Mouse (Mus musculus) intestine, embryonic 14.5 days (tissue): ENCODE measurements around the gene Nr5a2. TPM values are rescaled to one million over a fixed set of nuclear protein-coding genes. Genes with fewer than 3 reads are reported as not detected.

Source experiments
- ATAC-seq: fragments of 200-750 bp; cut with Nextera tagmentation; replicated peaks from 2 replicates; pipeline ENCODE4 v1.8.0; 2017; ENCODE audit warnings: low read depth, moderate number of reproducible peaks, moderate TSS enrichment, moderate library complexity; ENCODE audit not compliant: low FRiP score, low TSS enrichment
- DNase-seq: peaks from one replicate; pipeline ENCODE4 v3.0.0-alpha.2; 2018; ENCODE audit warnings: low spot score
- H3K27ac ChIP-seq: fragments of 300-500 bp; sonication (generic); 2 replicates; pipeline ENCODE4 v1.5.1; 2014; ENCODE audit warnings: low read depth, mild to moderate bottlenecking, control low read depth
- H3K27me3 ChIP-seq: fragments of 300-500 bp; sonication (generic); replicated peaks from 2 replicates; pipeline ENCODE4 v1.6.1; 2014; ENCODE audit warnings: low read length, control low read depth; ENCODE audit not compliant: control insufficient read depth, insufficient read depth
- H3K36me3 ChIP-seq: fragments of 300-500 bp; sonication (generic); 2 replicates; pipeline ENCODE4 v1.6.1; 2014; ENCODE audit warnings: low read length, control low read depth; ENCODE audit not compliant: control insufficient read depth, insufficient read depth
- H3K4me1 ChIP-seq: fragments of 300-500 bp; sonication (generic); replicated peaks from 2 replicates; pipeline ENCODE4 v1.6.1; 2014; ENCODE audit warnings: low read length, control low read depth, mixed read lengths; ENCODE audit not compliant: control insufficient read depth, insufficient read depth
- H3K4me2 ChIP-seq: fragments of 300-500 bp; sonication (generic); 2 replicates; pipeline ENCODE4 v1.6.1; 2014; ENCODE audit warnings: low read length
- H3K4me3 ChIP-seq: fragments of 300-500 bp; sonication (generic); 2 replicates; pipeline ENCODE4 v1.5.1; 2014; ENCODE audit warnings: low read depth, low read length, control low read depth, mixed read lengths
- H3K9ac ChIP-seq: fragments of 300-500 bp; sonication (generic); 2 replicates; pipeline ENCODE4 v1.6.1; 2014; ENCODE audit warnings: mild to moderate bottlenecking, low read length
- H3K9me3 ChIP-seq: fragments of 300-500 bp; sonication (generic); 2 replicates; pipeline ENCODE4 v1.6.1; 2016; ENCODE audit warnings: low read length, control low read depth; ENCODE audit not compliant: control insufficient read depth
- WGBS: fragments of 180-500 bp; shearing (Covaris S2); extraction: QIAGEN DNeasy Blood & Tissue Kit; methylation state at CpG from one replicate; pipeline ENCODE4 v1.1.7; 2014; 5-methylcytosine and 5-hydroxymethylcytosine counted together
- polyA plus RNA-seq: library from polyadenylated mRNA; unstranded; fragments of >200 nt; fragmentation: Nextera tagmentation; extraction: Ambion mirVana; gene quantifications from 2 replicates; pipeline ENCODE4 v1.2.1, GENCODE M21; 2014

Nr5a2 gene
- polyA plus RNA-seq, 1 experiment from 2014 or later: 10.0 TPM

- H3K9ac ChIP-seq: no peak overlapping the region
- H3K9me3 ChIP-seq: no peaks in the 10 kb centered on the region
- no peak overlapping the region for H3K4me2 ChIP-seq
- H3K36me3 ChIP-seq: no peaks in the 10 kb centered on the region
- 84% methylated on average over 5 of the region's 5 CpGs for WGBS
- no peaks in the 10 kb centered on the region for H3K27me3 ChIP-seq
- DNase-seq: no peak
- no peaks in the 10 kb centered on the region for H3K4me1 ChIP-seq
- H3K4me3 ChIP-seq: no peak overlapping the region
- no peak overlapping the region for H3K27ac ChIP-seq
- ATAC-seq: no peak
These were observed 92.0 kb downstream of the Nr5a2 start for GRCm38 (mm10) chr1:136868285-136868684.

GRCm38 (mm10) chr1:136866481-136867092, 93.7 kb downstream of the Nr5a2 start:
- Histone ChIP-seq H3K27me3 (no peaks in the 10 kb centered on the region), H3K9ac (no peak overlapping the region), H3K36me3 (no peaks in the 10 kb centered on the region), H3K4me1 (no peaks in the 10 kb centered on the region), H3K27ac (no peak overlapping the region), H3K4me2 (no peak overlapping the region), H3K9me3 (no peaks in the 10 kb centered on the region), H3K4me3 (no peak overlapping the region)
- no peak for DNase-seq
- 73% methylated on average over 9 of the region's 9 CpGs for WGBS
- no peak for ATAC-seq

GRCm38 (mm10) chr1:136863209-136863608, 97.0 kb downstream of the Nr5a2 start:
- DNase-seq: no peak
- WGBS: 77% methylated on average over 6 of the region's 6 CpGs

DNA sequence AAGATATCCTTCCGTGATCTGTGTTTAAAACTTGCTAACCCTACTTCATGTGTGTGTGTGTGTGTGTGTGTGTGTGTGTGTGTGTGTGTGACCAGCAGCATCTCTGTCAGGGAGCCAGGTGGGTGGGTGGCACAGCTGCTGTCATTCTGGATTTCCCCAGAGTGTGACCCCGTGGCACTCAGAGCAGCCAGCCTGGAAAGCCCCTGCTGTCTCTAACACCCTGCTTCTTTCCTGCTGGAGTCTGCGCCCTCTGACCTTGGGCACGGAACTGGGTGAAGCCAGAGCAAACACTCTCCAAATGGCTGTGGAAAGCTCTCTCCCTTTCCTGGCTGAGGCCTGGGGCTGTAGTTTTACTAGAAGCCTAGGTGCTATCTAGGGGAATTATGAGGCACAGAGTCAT, 100.8 kb downstream of the Nr5a2 start:
- Histone ChIP-seq H3K4me1 (no peaks in the 10 kb centered on the region), H3K27me3 (no peaks in the 10 kb centered on the region), H3K4me3 (no peak overlapping the region), H3K27ac (no peak overlapping the region), H3K9ac (no peak overlapping the region), H3K9me3 (no peaks in the 10 kb centered on the region), H3K4me2 (no peak overlapping the region), H3K36me3 (no peaks in the 10 kb centered on the region)
- no peak for DNase-seq
- WGBS: 39% methylated on average over 4 of the region's 4 CpGs
- ATAC-seq: no peak

More at GRCm38 (mm10) chr1:136863209-136863608, 97.0 kb downstream of the Nr5a2 start:
- no peaks in the 10 kb centered on the region for H3K9me3 ChIP-seq
- H3K4me1 ChIP-seq: no peaks in the 10 kb centered on the region
- H3K27ac ChIP-seq: no peak overlapping the region
- H3K27me3 ChIP-seq: no peaks in the 10 kb centered on the region
- H3K9ac ChIP-seq: no peak overlapping the region
- no peak overlapping the region for H3K4me3 ChIP-seq
- H3K4me2 ChIP-seq: no peak overlapping the region
- H3K36me3 ChIP-seq: no peaks in the 10 kb centered on the region
- no peak for ATAC-seq

GRCm38 (mm10) chr1:136858724-136859123, 101.5 kb downstream of the Nr5a2 start:
- H3K4me2 ChIP-seq: no peak overlapping the region
- no peaks in the 10 kb centered on the region for H3K27me3 ChIP-seq
- DNase-seq (no peak), ATAC-seq (no peak)
- H3K27ac ChIP-seq: no peak overlapping the region
- WGBS: 62% methylated on average over 4 of the region's 4 CpGs
- H3K4me1 ChIP-seq: no peaks in the 10 kb centered on the region
- H3K9ac ChIP-seq: no peak overlapping the region
- H3K9me3 ChIP-seq: no peaks in the 10 kb centered on the region
- no peak overlapping the region for H3K4me3 ChIP-seq
- no peaks in the 10 kb centered on the region for H3K36me3 ChIP-seq

DNA sequence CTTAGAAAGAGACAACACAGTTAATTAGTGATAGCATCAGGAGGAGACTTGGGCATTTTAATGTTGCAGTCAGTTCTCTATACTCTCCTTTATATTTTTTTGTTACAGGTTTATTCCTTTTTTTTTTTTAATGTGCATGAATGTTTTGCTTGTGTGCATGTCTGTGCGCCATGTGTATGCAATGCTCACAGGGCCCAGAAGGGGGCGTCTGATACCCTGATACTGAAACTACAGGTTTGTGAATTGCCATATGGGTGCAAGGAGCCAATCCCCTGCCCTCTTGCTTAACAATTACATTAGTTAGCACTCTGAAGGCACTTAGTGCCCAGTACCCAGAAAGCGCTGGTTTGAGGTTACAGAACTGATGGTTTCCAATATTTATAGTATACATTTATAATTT, 104.1 kb downstream of the Nr5a2 start:
- H3K9me3 ChIP-seq: no peaks in the 10 kb centered on the region
- H3K9ac ChIP-seq: no peak overlapping the region
- no peak overlapping the region for H3K4me3 ChIP-seq
- H3K4me1 ChIP-seq: no peaks in the 10 kb centered on the region
- no peaks in the 10 kb centered on the region for H3K36me3 ChIP-seq
- no peak overlapping the region for H3K4me2 ChIP-seq
- H3K27ac ChIP-seq: no peak overlapping the region
- no peaks in the 10 kb centered on the region for H3K27me3 ChIP-seq
- ATAC-seq: no peak
- WGBS: 86% methylated on average over 3 of the region's 3 CpGs
- no peak for DNase-seq

- no peak overlapping the region for H3K27ac ChIP-seq
- no peak for DNase-seq
- 82% methylated on average over 6 of the region's 6 CpGs for WGBS
- ATAC-seq: no peak
- no peak overlapping the region for H3K9ac ChIP-seq
- H3K27me3 ChIP-seq: no peaks in the 10 kb centered on the region
- H3K9me3 ChIP-seq: no peaks in the 10 kb centered on the region
- H3K4me3 ChIP-seq: no peak overlapping the region
- no peaks in the 10 kb centered on the region for H3K36me3 ChIP-seq
- H3K4me2 ChIP-seq: no peak overlapping the region
- no peaks in the 10 kb centered on the region for H3K4me1 ChIP-seq
These were observed 111.5 kb downstream of the Nr5a2 start for GRCm38 (mm10) chr1:136848791-136849190.

DNA sequence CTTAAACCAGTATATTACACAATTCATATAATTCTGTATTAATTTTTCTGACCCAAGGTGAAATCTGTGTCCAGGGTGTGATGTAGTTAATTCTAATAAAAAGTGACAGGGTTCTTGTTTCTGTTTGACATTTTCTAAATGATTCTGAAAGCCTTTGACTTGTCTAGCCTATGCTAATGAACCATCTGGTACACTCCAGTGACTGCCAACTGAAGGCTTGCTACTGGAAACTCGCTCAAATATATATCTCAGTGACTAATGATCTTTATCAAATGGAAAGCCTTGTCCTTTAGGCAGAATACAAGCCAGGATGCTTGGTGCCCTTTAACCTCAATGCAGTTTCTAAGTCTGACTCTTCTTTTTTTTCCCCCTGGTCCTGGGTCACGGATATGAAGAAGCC, 114.2 kb downstream of the Nr5a2 start:
- no peak for DNase-seq
- Histone ChIP-seq H3K4me3 (no peak overlapping the region), H3K4me1 (no peaks in the 10 kb centered on the region), H3K36me3 (no peaks in the 10 kb centered on the region), H3K27ac (no peak overlapping the region), H3K27me3 (no peaks in the 10 kb centered on the region), H3K4me2 (no peak overlapping the region), H3K9me3 (no peaks in the 10 kb centered on the region), H3K9ac (no peak overlapping the region)
- no peak for ATAC-seq
- WGBS: 69% methylated on average over 2 of the region's 2 CpGs

GRCm38 (mm10) chr1:136845341-136845740, 114.9 kb downstream of the Nr5a2 start:
- Histone ChIP-seq H3K27ac (no peak overlapping the region), H3K9ac (no peak overlapping the region), H3K9me3 (no peaks in the 10 kb centered on the region), H3K4me2 (no peak overlapping the region), H3K36me3 (no peaks in the 10 kb centered on the region), H3K27me3 (no peaks in the 10 kb centered on the region), H3K4me3 (no peak overlapping the region), H3K4me1 (no peaks in the 10 kb centered on the region)
- ATAC-seq: no peak
- DNase-seq: no peak
- WGBS: 84% methylated on average over 9 of the region's 9 CpGs
